Mouse (Mus musculus): ENCODE measurements around the gene Pcyt2.

The Pcyt2 gene

GRCm38 (mm10) chr11:120632559-120633519 lies 15.1 kb upstream of the Pcyt2 start:
- DNase-seq (ENCODE audit: low read depth, low spot score), result peak; percentile 77

GRCm38 (mm10) chr11:120631726-120632448 lies 14.2 kb upstream of the Pcyt2 start:
- peak; percentile 52 for DNase-seq (ENCODE audit: low read depth, low spot score)

GRCm38 (mm10) chr11:120630881-120631725 lies 13.4 kb upstream of the Pcyt2 start:
- DNase-seq (ENCODE audit: low read depth, low spot score), result peak; percentile 85

- DNase-seq (ENCODE audit: low read depth, low spot score), result peak; percentile 48
Measured at GRCm38 (mm10) chr11:120630401-120630871, 12.7 kb upstream of the Pcyt2 start.

- DNase-seq (ENCODE audit: low read depth, low spot score), result peak; percentile 37
Measured at GRCm38 (mm10) chr11:120629911-120630310, 12.2 kb upstream of the Pcyt2 start.

- DNase-seq (ENCODE audit: low read depth, low spot score), result peak; percentile 82
Measured at GRCm38 (mm10) chr11:120629341-120629730, 11.6 kb upstream of the Pcyt2 start.

GRCm38 (mm10) chr11:120628601-120629340 lies 11.0 kb upstream of the Pcyt2 start:
- no peak for DNase-seq (ENCODE audit: low read depth, low spot score)

GRCm38 (mm10) chr11:120627468-120628300 lies 9.9 kb upstream of the Pcyt2 start:
- DNase-seq (ENCODE audit: low read depth, low spot score), result peak; percentile 88

- DNase-seq (ENCODE audit: low read depth, low spot score), result no peak
Measured at GRCm38 (mm10) chr11:120626785-120627467, 9.2 kb upstream of the Pcyt2 start.

GRCm38 (mm10) chr11:120625152-120625775 lies 7.5 kb upstream of the Pcyt2 start, which contains the start of gene Sirt7:
Gene Sirt7 (minus strand): TSS chr11:120625240.
- DNase-seq (ENCODE audit: low read depth, low spot score), result no peak

- DNase-seq (ENCODE audit: low read depth, low spot score), result peak; percentile 88
Measured at GRCm38 (mm10) chr11:120624680-120625111, 7.0 kb upstream of the Pcyt2 start.

- DNase-seq (ENCODE audit: low read depth, low spot score), result peak; percentile 81
Measured at GRCm38 (mm10) chr11:120623961-120624679, 6.4 kb upstream of the Pcyt2 start.

GRCm38 (mm10) chr11:120622805-120623204 lies 5.1 kb upstream of the Pcyt2 start:
- DNase-seq (ENCODE audit: low read depth, low spot score), result no peak

- no peak for DNase-seq (ENCODE audit: low read depth, low spot score)
Measured at GRCm38 (mm10) chr11:120620195-120620594, 2.5 kb upstream of the Pcyt2 start.

GRCm38 (mm10) chr11:120618619-120619535 lies 1.1 kb upstream of the Pcyt2 start:
- no peak for DNase-seq (ENCODE audit: low read depth, low spot score)

- DNase-seq (ENCODE audit: low read depth, low spot score), result no peak
Measured at GRCm38 (mm10) chr11:120616617-120617294, 980 bp downstream of the Pcyt2 start.
